Mouse (Mus musculus) bone marrow, adult 2 months (tissue): ENCODE results near the gene Itgb1bp1. TPM values are rescaled to one million over a fixed set of nuclear protein-coding genes. Genes with fewer than 3 reads are reported as not detected.

ENCODE experiments used
- H3K27ac ChIP-seq: fragments of 200-500 bp; 2 replicates; pipeline ENCODE4 v1.5.1; 2012; ENCODE audit warnings: low read depth, mild to moderate bottlenecking, control low read depth, inconsistent platforms, low read length; ENCODE audit not compliant: control insufficient read depth, poor library complexity, insufficient read depth
- H3K4me1 ChIP-seq: fragments of 200-500 bp; 2 replicates; pipeline ENCODE4 v1.6.1; 2011; ENCODE audit warnings: low read length; ENCODE audit not compliant: control insufficient read depth, insufficient read depth
- H3K4me3 ChIP-seq: fragments of 200-500 bp; replicated peaks from 2 replicates; pipeline ENCODE3; 2011; ENCODE audit warnings: mild to moderate bottlenecking, low read depth, low read length, control low read depth; ENCODE audit not compliant: control insufficient read depth
- CTCF ChIP-seq: fragments of 200-500 bp; IDR thresholded peaks from 2 replicates; pipeline ENCODE4 v1.5.1; 2011; ENCODE audit warnings: low read length, control low read depth; ENCODE audit not compliant: control insufficient read depth, insufficient read depth
- POLR2A ChIP-seq: fragments of 200-500 bp; IDR thresholded peaks from 2 replicates; pipeline ENCODE4 v1.6.1; 2011; ENCODE audit warnings: low read depth, mild to moderate bottlenecking, control low read depth, low read length, borderline replicate concordance; ENCODE audit not compliant: control insufficient read depth
- WGBS: fragments of 180-500 bp; shearing (Covaris S2); methylation state at CpG from one replicate; pipeline ENCODE4 v1.1.7; 2018; 5-methylcytosine and 5-hydroxymethylcytosine counted together
- polyA plus RNA-seq: library from polyadenylated mRNA; stranded (reverse); fragments of >200 nt; gene quantifications from 2 replicates; pipeline ENCODE4 v1.2.4, GENCODE M21; 2011; ENCODE audit warnings: low replicate concordance; ENCODE audit not compliant: missing spikeins, insufficient read depth, insufficient read length

The Itgb1bp1 gene
- polyA plus RNA-seq, 1 experiment = 45.6 TPM

DNA sequence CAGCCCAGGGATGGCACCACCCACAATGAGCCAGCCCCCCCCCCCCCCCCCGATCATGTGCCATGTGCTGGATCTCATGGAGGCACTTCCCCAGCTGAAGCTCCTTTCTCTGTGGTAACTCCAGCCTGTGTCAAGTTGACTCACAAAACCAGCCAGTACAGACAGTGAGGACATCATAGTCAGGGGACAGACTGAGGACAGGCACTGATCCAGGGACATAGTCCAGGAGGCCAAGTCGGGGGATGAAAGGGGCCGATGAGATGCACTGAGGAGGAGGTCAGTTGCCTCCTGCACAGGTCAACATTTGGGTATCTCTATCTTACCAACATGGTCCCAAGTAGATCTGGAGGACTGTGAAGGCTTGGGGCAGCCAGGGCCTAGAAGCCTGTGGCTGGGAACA is 90.6 kb downstream of the Itgb1bp1 start:
- Histone ChIP-seq H3K4me3 (no peak overlapping the region), H3K4me1 (no peaks in the 10 kb centered on the region; the same call in 1 of the 2 replicates), H3K27ac (no peak overlapping the region)
- WGBS = 91% methylated on average over 3 of the region's 3 CpGs
- TF ChIP-seq POLR2A = no peak
- no peak for TF ChIP-seq CTCF

GRCm38 (mm10) chr12:21191546-21191945 is 94.5 kb downstream of the Itgb1bp1 start:
- Histone ChIP-seq H3K27ac (no peak overlapping the region), H3K4me1 (no peaks in the 10 kb centered on the region; the same call in 1 of the 2 replicates), H3K4me3 (no peak overlapping the region)
- 83% methylated on average over 2 of the region's 2 CpGs for WGBS
- TF ChIP-seq CTCF (no peak), POLR2A (no peak)

Other genes starting within 250 kb of the Itgb1bp1 start
- 22.2 and 89.6 TPM in 2 replicates for gene Cpsf3, start 893 bp downstream of the Itgb1bp1 start, polyA plus RNA-seq
- gene Iah1, start 30.1 kb upstream of the Itgb1bp1 start, polyA plus RNA-seq = 17.8 and 22.1 TPM in 2 replicates
- 18.2 and 45.1 TPM in 2 replicates for gene Adam17, start 87.3 kb upstream of the Itgb1bp1 start, polyA plus RNA-seq
- gene Ywhaq, start 131.4 kb upstream of the Itgb1bp1 start, polyA plus RNA-seq = 42.3 and 84.6 TPM in 2 replicates